Mouse (Mus musculus): ENCODE results near the gene Pex26. TPM values are rescaled to one million over a fixed set of nuclear protein-coding genes. Genes with fewer than 3 reads are reported as not detected.

Gene Pex26
- total and polyA plus RNA-seq, 3 experiments, result 2.8 to 3.3 (median 3.2) TPM

- no peak for TF ChIP-seq ZMIZ1 (IDR thresholded peaks at IDR 0.05; ENCODE audit: low read depth, low read length)
- no peak for TF ChIP-seq GABPA (IDR thresholded peaks at IDR 0.05; ENCODE audit: insufficient replicate concordance, low read depth, low read length)
- TF ChIP-seq BHLHE40 (IDR thresholded peaks at IDR 0.05; ENCODE audit: low read depth, low read length), result no peak
- no peak for TF ChIP-seq HCFC1 (IDR thresholded peaks at IDR 0.05; ENCODE audit: low read depth, low read length)
- no peak for TF ChIP-seq KAT2A (IDR thresholded peaks at IDR 0.05; ENCODE audit: insufficient replicate concordance, low read length)
- TF ChIP-seq MAFK (IDR thresholded peaks at IDR 0.05; ENCODE audit: insufficient replicate concordance, low read length), result no peak
- TF ChIP-seq E2F4 (IDR thresholded peaks at IDR 0.05; ENCODE audit: insufficient replicate concordance, low read depth, low read length), result no peak
- no peak for TF ChIP-seq USF2 (conservative IDR thresholded peaks at IDR 0.05; ENCODE audit: low read depth, low read length)
- no peak for TF ChIP-seq IRF4 (IDR thresholded peaks at IDR 0.05; ENCODE audit: low read depth, low read length)
- TF ChIP-seq MXI1 (IDR thresholded peaks at IDR 0.05; ENCODE audit: low read depth, low read length), result no peak
- Histone ChIP-seq H3K27me3 (replicated peaks) (peaks cover 4% of the 10 kb centered on the region), H3K27ac (ENCODE audit: insufficient read depth, low read depth) (no peak overlapping the region), H3K4me2 (ENCODE audit: insufficient read depth, low read depth, poor library complexity, severe bottlenecking) (no peak overlapping the region), H3K36me3 (replicated peaks in 1 of 2; ENCODE audit: control insufficient read depth in 1 of 2, insufficient read depth in 1 of 2, low read length in 1 of 2) (no peaks in the 10 kb centered on the region), H3K4me3 (replicated peaks in 1 of 3; ENCODE audit: low read depth in 2 of 3, low read length in 2 of 3, poor library complexity in 1 of 3) (no peak overlapping the region), H3K9ac (ENCODE audit: insufficient read depth, low read depth) (no peak overlapping the region), H3K79me2 (replicated peaks; ENCODE audit: control insufficient read depth, extremely low read depth, insufficient read depth, poor library complexity, severe bottlenecking) (no peaks in the 10 kb centered on the region), H3K4me1 (ENCODE audit: control insufficient read depth in 1 of 2, insufficient read depth in 2 of 2) (peaks cover 11 to 31% of the 10 kb centered on the region in 2 experiments), H3K9me3 (replicated peaks; ENCODE audit: low read length) (no peaks in the 10 kb centered on the region)
- dilution Hi-C loops (cut with MboI; ENCODE audit: extremely low pct_ligation_motif_present, extremely low pct_unique_long_range_greater_than_20kb, low sequenced_read_pairs) (no loop called here), in situ Hi-C loops (cut with MboI; ENCODE audit: low pct_ligation_motif_present, low pct_unique_long_range_greater_than_20kb, low sequenced_read_pairs) (loop anchor here (5.0 kb wide), 3 partner anchors 44 to 274 kb away; partner anchors contain the start of gene Mical3)
- no peak for DNase-seq (ENCODE audit: extremely low read depth)
Observed at GRCm38 (mm10) chr6:121176731-121177098, 6.8 kb upstream of the Pex26 start.

- no peak overlapping the region for H3K27ac ChIP-seq (ENCODE audit: insufficient read depth, low read depth)
- peaks cover 11 to 31% of the 10 kb centered on the region in 2 experiments for H3K4me1 ChIP-seq (ENCODE audit: control insufficient read depth in 1 of 2, insufficient read depth in 2 of 2)
- no peaks in the 10 kb centered on the region for H3K36me3 ChIP-seq (replicated peaks in 1 of 2; ENCODE audit: control insufficient read depth in 1 of 2, insufficient read depth in 1 of 2, low read length in 1 of 2)
- H3K27me3 ChIP-seq (replicated peaks), result peaks cover 4% of the 10 kb centered on the region
- H3K9me3 ChIP-seq (replicated peaks; ENCODE audit: low read length), result no peaks in the 10 kb centered on the region
- dilution Hi-C loops (cut with MboI; ENCODE audit: extremely low pct_ligation_motif_present, extremely low pct_unique_long_range_greater_than_20kb, low sequenced_read_pairs) (no loop called here), in situ Hi-C loops (cut with MboI; ENCODE audit: low pct_ligation_motif_present, low pct_unique_long_range_greater_than_20kb, low sequenced_read_pairs) (loop anchor here (5.0 kb wide), 3 partner anchors 45 to 275 kb away; partner anchors contain the start of gene Mical3)
- TF ChIP-seq ELF1 (IDR thresholded peaks at IDR 0.05; ENCODE audit: low read depth, low read length), result no peak
- TF ChIP-seq USF1 (IDR thresholded peaks at IDR 0.05; ENCODE audit: low read depth, low read length), result no peak
- TF ChIP-seq MYC (IDR thresholded peaks at IDR 0.05; ENCODE audit: low read depth, low read length), result no peak
- no peak for TF ChIP-seq CHD1 (IDR thresholded peaks at IDR 0.05; ENCODE audit: low read depth, low read length)
- TF ChIP-seq HCFC1 (IDR thresholded peaks at IDR 0.05; ENCODE audit: low read depth, low read length), result no peak
- no peak for TF ChIP-seq EP300 (IDR thresholded peaks at IDR 0.05; ENCODE audit: low read length)
- H3K9ac ChIP-seq (ENCODE audit: insufficient read depth, low read depth), result no peak overlapping the region
- H3K4me3 ChIP-seq (replicated peaks in 1 of 3; ENCODE audit: low read depth in 2 of 3, low read length in 2 of 3, poor library complexity in 1 of 3), result no peak overlapping the region
- H3K79me2 ChIP-seq (replicated peaks; ENCODE audit: control insufficient read depth, extremely low read depth, insufficient read depth, poor library complexity, severe bottlenecking), result no peaks in the 10 kb centered on the region
- H3K4me2 ChIP-seq (ENCODE audit: insufficient read depth, low read depth, poor library complexity, severe bottlenecking), result no peak overlapping the region
- no peak for DNase-seq (ENCODE audit: extremely low read depth)
Observed at GRCm38 (mm10) chr6:121177118-121177708, 6.3 kb upstream of the Pex26 start.
